Mouse (Mus musculus) bone marrow macrophage, adult 2 months (primary cell): ENCODE measurements around the gene Sept8.

Experiments
- CTCF ChIP-seq: IDR thresholded peaks from 2 replicates; pipeline ENCODE4 v1.5.1; 2012; ENCODE audit warnings: low read depth, mild to moderate bottlenecking, low read length, moderate library complexity
- POLR2A ChIP-seq: IDR thresholded peaks from 2 replicates; pipeline ENCODE4 v1.6.1; 2012; ENCODE audit warnings: mild to moderate bottlenecking, low read depth, low read length, borderline replicate concordance

DNA sequence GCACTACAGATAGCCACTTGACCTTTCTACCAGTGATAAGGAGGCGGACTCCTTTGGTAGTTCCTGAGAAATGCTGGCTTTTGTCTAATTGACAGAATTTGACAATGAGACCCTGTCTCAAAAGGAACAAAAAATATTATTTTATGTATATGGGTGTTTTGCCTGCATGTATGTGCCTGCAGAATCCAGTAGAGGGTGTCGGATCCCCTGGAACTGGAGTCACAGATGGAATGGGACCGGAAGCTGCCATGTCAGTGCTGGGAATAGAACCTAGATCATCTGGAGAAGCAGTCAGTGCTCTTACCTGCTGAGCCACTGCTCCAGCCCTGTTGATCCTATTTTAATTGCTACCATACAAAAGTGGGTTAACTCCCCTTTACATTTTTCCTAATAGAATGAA is 46.3 kb upstream of the Sept8 start:
- TF ChIP-seq POLR2A (no peak), CTCF (no peak)
